Mouse (Mus musculus) heart, adult 2 months (tissue): ENCODE data around the gene Zfp287.

Experiments used
- EP300 ChIP-seq: fragments of 200-500 bp; IDR thresholded peaks from 2 replicates; pipeline ENCODE4 v1.6.1; 2011; ENCODE audit warnings: low read depth, low read length, control low read depth; ENCODE audit not compliant: insufficient read depth
- POLR2A ChIP-seq: fragments of 200-500 bp; IDR thresholded peaks from 2 replicates; pipeline ENCODE4 v1.6.1; 2011; ENCODE audit warnings: mild to moderate bottlenecking, low read depth, low read length, control low read depth; ENCODE audit not compliant: insufficient read depth

DNA sequence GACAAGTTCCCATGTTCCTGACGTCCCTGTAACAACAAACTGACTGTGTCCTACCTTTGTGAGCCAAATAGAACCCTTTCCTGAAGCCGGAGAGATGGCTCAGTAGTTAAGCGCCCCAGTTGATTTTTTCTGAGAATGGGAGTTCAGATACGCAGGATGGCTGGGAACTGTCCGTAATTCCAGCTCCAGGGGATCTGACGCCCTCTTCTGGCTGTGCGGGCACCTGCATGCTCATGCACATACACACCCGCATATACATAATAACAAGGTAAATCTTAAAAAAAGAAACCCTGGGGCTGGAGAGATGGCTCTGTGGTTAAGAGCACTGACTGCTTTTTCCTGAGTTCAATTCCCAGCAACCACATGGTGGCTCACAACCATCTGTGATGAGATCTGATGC is 36.6 kb downstream of the Zfp287 start:
- TF ChIP-seq POLR2A (no peak), EP300 (no peak)
